Mouse (Mus musculus) macrophage (primary cell): ENCODE data around the gene Zfp580. TPM values are rescaled to one million over a fixed set of nuclear protein-coding genes. Genes with fewer than 3 reads are reported as not detected.
A peak's percentile ranks its signal among the peaks of the same experiment; 100 is the strongest.

ENCODE experiments used
- H3K27ac ChIP-seq: fragments of 350-480 bp; formaldehyde crosslinking; 2 replicates; pipeline ENCODE4 v1.9.0; 2021
- H3K36me3 ChIP-seq: fragments of 350-480 bp; formaldehyde crosslinking; 2 replicates; pipeline ENCODE4 v1.9.0; 2021; ENCODE audit errors: inconsistent target
- H3K4me3 ChIP-seq: fragments of 350-480 bp; formaldehyde crosslinking; 2 replicates; pipeline ENCODE4 v1.9.0; 2021; ENCODE audit errors: inconsistent target
- H3K79me2 ChIP-seq: fragments of 350-480 bp; formaldehyde crosslinking; 2 replicates; pipeline ENCODE4 v1.9.0; 2021; ENCODE audit errors: inconsistent target
- WGBS: methylation state at CpG from one replicate; pipeline ENCODE4 v1.1.7; 2026; ENCODE audit warnings: inconsistent platforms; ENCODE audit not compliant: missing documents; 5-methylcytosine and 5-hydroxymethylcytosine counted together
- polyA plus RNA-seq: library from polyadenylated mRNA; stranded (reverse); fragments of 250-400 nt; gene quantifications from 3 replicates; pipeline ENCODE4 v1.2.4, GENCODE M21; 2018; ENCODE audit warnings: inconsistent platforms

The Zfp580 gene
- polyA plus RNA-seq, 1 experiment from 2014 or later = 2.0 TPM

DNA sequence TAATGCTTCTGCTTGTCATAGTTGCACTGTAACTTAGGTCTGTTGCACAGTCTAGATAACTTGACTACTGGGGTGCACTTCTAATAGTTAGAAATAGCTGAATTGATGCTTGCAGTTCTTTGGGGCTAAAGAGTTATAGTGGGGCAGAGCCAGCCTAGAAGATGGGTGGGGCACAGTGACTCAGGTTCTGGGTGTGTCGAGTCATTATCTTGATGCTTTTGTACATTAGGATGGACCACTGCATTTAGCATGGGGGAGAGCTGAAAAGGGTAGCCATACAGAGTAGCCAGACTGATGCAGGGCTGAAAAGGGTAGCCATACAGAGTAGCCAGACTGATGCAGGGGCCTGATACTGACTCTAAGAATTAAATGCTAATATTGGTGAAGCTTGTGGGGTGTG, 22.2 kb downstream of the Zfp580 start:
- WGBS = 83% methylated on average over 1 of the region's 1 CpGs

DNA sequence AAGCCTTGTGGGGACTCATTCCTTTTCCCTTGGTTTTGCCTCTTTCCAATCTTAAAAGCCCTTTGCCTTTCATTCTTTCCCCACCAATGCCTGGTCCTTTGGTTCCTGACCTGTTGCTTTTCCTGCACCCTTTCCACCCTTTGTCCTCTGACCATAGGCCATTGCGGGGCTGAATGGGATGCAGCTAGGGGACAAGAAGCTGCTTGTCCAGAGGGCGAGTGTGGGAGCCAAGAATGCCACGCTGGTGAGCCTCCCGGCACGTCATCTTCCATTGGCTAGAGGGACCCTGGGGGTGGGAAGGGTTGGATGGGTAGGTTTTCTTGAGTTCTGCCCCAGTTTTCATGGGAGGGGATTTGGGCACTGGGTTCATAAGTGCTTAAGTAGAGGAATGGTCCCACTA, 23.6 kb downstream of the Zfp580 start:
- WGBS = 94% methylated on average over 3 of the region's 5 CpGs

More for the DNA sequence above, 22.2 kb downstream of the Zfp580 start:
- H3K4me3 ChIP-seq = no peak overlapping the region
- no peak overlapping the region for H3K27ac ChIP-seq
- peaks cover 71% of the 10 kb centered on the region for H3K36me3 ChIP-seq
- H3K79me2 ChIP-seq = peaks cover 98% of the 10 kb centered on the region

GRCm38 (mm10) chr7:5076931-5077330, 25.6 kb downstream of the Zfp580 start:
- 94% methylated on average over 2 of the region's 2 CpGs for WGBS
- H3K4me3 ChIP-seq = no peak overlapping the region
- H3K36me3 ChIP-seq = peaks cover 41% of the 10 kb centered on the region
- H3K27ac ChIP-seq = peak overlapping the region; percentile 52
- peaks cover 86% of the 10 kb centered on the region for H3K79me2 ChIP-seq

More for the DNA sequence above, 23.6 kb downstream of the Zfp580 start:
- Histone ChIP-seq H3K79me2 (peaks cover 90% of the 10 kb centered on the region), H3K4me3 (no peak overlapping the region), H3K36me3 (peaks cover 59% of the 10 kb centered on the region), H3K27ac (no peak overlapping the region)

DNA sequence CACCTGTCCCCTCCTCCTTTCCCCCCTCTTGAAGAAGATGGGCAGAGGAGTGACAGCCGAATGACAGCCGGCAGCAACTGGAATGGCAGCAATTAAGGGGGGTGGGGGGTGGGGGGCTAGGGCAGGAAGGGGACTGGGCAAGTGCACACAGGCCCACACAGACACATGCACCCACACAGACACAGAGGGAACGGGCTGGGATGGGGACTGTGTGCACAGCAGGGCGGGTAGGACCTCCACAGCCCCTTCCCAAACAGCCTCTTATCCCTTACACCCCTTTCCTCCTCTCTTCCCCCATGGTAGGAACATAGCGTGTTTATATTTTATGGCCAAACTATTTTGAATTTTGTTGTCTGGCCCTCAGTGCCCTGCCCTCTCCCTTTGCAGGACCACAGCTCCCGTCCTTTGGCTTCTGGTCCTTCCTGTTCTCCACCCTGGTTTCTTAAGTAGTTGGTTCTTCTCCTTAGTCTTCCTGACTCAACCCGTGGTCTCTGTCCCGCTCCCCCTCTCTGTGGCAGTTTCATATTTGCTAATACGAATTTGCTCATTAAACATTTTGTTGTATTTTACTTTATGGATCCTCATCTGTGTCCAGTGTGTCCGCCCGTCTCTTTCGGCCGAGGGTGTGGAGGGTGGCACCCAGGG, 28.1 kb downstream of the Zfp580 start:
- peaks cover 22% of the 10 kb centered on the region; the same call in 1 of the 2 replicates for H3K36me3 ChIP-seq
- peaks cover 79% of the 10 kb centered on the region for H3K79me2 ChIP-seq
- WGBS = 34% methylated on average over 7 of the region's 13 CpGs
- H3K4me3 ChIP-seq = peak overlapping the region; percentile 15; the same call in 1 of the 2 replicates
- peak overlapping the region; percentile 62 for H3K27ac ChIP-seq

GRCm38 (mm10) chr7:5080010-5080751, 28.8 kb downstream of the Zfp580 start, which contains the start of gene Epn1:
Epn1 (plus strand) TSS chr7:5080235.
- peak within 1 kb of the TSS; percentile 92 for H3K4me3 ChIP-seq
- peak within 1 kb of the TSS; percentile 89 for H3K27ac ChIP-seq
- WGBS = under 1% methylated on average over 61 of the region's 81 CpGs
- peaks cover 79% of the 10 kb centered on the region for H3K79me2 ChIP-seq
- peaks cover 20% of the 10 kb centered on the region; the same call in 1 of the 2 replicates for H3K36me3 ChIP-seq

DNA sequence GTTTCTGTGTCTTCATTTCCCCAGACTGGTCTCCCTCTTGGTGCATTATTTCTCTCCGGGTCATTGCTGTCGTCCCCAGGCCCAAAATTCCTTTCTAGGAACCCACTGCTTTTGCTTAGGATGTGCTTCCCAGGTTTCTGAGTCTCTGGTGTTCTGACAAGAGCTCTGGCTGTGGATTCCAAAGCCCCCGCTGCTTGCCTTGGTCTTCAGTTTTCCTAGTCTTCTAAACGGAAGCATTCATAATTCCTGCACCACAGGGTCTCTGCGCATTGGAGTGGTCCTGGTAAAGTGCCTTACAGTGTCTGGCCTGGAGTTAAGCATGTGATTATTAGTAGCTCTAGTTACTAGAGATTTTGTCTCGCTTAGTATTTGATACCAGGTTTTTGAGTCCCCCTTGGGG, 29.5 kb downstream of the Zfp580 start:
- H3K79me2 ChIP-seq = peaks cover 80% of the 10 kb centered on the region
- H3K4me3 ChIP-seq = peak overlapping the region; percentile 92
- 17% methylated on average over 6 of the region's 6 CpGs for WGBS
- peaks cover 20% of the 10 kb centered on the region; the same call in 1 of the 2 replicates for H3K36me3 ChIP-seq
- H3K27ac ChIP-seq = peak overlapping the region; percentile 89

DNA sequence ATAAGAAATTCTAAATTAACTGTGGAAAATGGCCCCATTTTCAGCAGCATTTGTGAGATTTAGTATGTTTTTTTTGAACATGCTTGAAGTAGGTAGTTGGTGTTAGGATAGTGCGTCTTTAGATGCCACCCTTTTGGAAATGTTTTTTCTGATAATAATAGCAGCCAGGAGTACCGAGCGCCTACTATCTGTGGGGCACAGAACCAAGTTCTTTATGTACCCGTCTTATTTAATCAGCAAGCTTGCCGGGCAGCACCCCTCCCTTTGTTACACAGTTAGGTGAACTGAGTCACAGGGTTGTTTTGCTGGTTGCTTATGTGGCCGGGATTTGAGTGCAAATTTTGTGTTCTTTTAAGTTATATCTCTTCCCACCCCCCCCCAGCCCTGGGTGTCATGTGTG, 29.9 kb downstream of the Zfp580 start:
- peak overlapping the region; percentile 89 for H3K27ac ChIP-seq
- H3K4me3 ChIP-seq = peak overlapping the region; percentile 92
- WGBS = 75% methylated on average over 6 of the region's 6 CpGs

DNA sequence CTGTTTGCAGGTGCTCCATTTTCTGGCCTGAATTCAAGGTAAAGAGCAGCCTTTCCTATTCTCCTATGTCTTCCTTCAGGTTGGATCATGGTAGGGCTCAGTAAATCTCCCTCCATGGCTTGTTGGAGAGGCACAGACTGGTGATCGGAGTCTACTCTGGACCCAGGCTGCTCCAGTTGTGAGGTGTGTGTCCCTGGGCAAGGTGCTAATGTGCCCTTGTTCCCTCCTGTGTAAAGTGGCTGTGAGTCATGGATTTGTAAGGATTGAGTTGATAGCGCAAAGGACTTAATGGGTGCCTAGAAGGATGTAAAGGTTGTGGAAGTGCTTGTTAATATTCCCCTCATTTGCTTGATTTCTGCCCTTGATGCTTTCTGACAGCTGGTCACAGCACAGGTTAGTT, 30.6 kb downstream of the Zfp580 start:
- peaks cover 26% of the 10 kb centered on the region; the same call in 1 of the 2 replicates for H3K36me3 ChIP-seq
- peak overlapping the region; percentile 92; the same call in 1 of the 2 replicates for H3K4me3 ChIP-seq
- H3K27ac ChIP-seq = peak overlapping the region; percentile 89
- peaks cover 81% of the 10 kb centered on the region for H3K79me2 ChIP-seq
- WGBS = 100% methylated on average over 2 of the region's 2 CpGs

More for the DNA sequence above, 29.9 kb downstream of the Zfp580 start:
- peaks cover 24% of the 10 kb centered on the region; the same call in 1 of the 2 replicates for H3K36me3 ChIP-seq
- peaks cover 81% of the 10 kb centered on the region for H3K79me2 ChIP-seq

DNA sequence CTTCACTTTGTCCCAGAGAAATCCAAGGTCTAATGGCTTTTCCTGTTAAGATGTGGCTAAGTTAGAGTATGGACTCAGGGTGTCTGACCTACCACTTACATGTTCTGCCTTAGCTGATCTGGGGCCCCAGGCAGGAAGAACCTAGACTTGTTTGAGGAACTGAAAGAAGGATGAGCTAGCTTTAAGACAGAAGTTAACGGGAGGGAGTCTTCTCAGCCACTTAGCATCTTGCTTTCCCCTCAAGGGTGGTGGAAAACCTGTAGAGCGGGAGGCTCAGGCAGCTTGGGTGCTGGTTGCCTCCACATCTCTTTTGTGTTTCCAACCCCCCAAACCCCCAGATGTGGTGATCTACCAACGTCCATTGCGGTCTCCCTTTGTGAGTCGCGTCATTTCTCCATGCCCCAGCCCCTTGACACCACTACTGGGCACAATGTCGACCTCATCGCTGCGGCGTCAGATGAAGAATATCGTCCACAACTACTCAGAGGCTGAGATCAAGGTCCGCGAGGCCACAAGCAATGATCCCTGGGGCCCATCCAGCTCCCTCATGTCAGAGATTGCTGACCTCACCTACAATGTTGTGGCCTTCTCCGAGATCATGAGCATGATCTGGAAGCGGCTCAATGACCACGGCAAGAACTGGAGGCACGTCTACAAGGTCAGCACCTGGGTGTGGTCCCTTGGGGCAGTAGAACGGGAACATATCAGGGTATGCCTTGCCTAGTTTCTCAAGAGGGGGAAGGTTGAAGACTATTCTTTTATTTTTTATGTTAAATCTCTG, 32.2 kb downstream of the Zfp580 start:
- Histone ChIP-seq H3K4me3 (no peak overlapping the region; the same call in 1 of the 2 replicates), H3K27ac (peak overlapping the region; percentile 89), H3K79me2 (peaks cover 81% of the 10 kb centered on the region), H3K36me3 (peaks cover 17% of the 10 kb centered on the region; the same call in 1 of the 2 replicates)
- WGBS = 73% methylated on average over 18 of the region's 18 CpGs

DNA sequence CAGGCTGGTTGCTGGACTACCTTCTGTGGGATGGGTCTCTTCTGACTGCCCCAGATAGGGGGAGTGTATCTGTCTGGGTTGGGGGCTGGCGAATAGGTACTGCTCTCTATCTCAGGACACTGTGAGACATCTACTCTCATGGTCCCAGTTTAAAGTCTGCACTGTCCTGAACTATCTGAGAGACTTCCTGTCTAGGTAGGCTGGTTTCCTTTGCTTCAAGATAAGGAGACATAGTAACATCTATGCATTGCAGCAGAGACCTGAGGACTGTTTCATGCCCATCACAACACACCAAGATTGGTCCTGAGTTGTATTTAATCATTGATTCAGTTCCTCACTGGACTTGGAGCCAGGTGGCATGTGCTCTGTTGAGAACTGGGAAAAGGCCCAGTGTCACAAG, 34.2 kb downstream of the Zfp580 start:
- 100% methylated on average over 1 of the region's 1 CpGs for WGBS

DNA sequence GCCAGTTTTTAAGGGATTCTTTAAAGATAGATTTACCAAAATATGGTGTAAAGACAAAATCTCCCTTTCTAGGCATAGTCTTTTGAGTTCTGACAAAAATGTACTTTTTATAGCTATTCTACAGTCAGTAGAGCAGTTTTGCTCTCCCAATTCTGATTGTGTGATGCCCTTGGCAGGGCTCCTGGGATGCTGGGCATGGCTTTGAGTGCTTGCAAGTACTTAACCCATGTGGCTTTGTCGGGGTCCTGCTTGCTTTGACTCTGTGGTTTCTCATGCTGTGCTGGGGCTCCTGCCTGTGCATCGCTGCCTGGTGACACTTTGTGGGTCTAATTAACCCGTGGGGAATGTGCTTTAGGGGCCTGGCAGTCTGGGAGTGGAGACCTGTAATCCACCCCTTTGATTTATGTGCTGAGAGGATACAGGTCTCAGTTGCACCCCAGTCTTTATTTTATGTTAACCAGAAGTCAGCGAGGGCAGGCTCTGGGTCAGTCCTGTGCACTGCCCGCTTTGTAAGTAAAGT, 35.6 kb downstream of the Zfp580 start:
- Histone ChIP-seq H3K36me3 (peaks cover 45% of the 10 kb centered on the region), H3K27ac (no peak overlapping the region), H3K4me3 (no peak overlapping the region), H3K79me2 (peaks cover 93% of the 10 kb centered on the region)
- WGBS = 87% methylated on average over 5 of the region's 5 CpGs

More for the DNA sequence above, 34.2 kb downstream of the Zfp580 start:
- peaks cover 32% of the 10 kb centered on the region; the same call in 1 of the 2 replicates for H3K36me3 ChIP-seq
- H3K79me2 ChIP-seq = peaks cover 93% of the 10 kb centered on the region
- no peak overlapping the region for H3K4me3 ChIP-seq
- no peak overlapping the region for H3K27ac ChIP-seq

DNA sequence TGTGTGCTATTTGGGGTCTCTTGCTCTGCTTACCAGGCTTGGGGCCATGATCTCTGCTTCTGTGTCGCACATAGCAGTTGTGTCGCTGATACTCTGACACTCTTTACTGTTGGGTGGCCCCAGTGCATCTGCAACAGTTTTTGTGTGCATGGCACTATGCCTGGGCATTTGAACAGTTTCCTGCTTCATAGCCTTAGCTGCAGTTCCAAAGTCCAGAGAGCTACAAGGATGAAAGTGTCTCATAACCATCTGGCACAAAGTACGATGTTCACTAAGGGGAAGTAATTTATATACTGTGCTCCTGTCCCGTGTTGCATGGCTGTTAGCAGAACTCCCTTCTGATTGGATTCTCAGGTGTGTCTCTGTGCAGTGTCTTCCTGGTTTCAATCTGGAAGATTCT, 36.5 kb downstream of the Zfp580 start:
- WGBS = 79% methylated on average over 4 of the region's 4 CpGs
- Histone ChIP-seq H3K36me3 (peaks cover 54% of the 10 kb centered on the region), H3K4me3 (no peak overlapping the region), H3K27ac (no peak overlapping the region), H3K79me2 (peaks cover 95% of the 10 kb centered on the region)

DNA sequence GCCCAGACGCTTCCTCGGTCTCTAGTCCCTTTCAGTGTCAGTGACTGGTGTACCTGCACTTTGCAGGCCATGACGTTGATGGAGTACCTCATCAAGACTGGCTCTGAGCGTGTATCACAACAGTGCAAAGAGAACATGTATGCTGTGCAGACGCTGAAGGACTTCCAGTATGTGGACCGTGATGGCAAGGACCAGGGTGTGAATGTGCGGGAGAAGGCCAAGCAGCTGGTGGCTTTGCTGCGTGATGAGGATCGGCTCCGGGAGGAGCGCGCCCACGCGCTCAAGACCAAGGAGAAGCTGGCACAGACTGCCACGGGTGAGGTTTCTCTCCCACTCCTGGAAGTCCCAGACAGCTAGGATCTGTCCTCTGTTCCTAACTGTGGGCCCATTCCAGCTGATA, 38.5 kb downstream of the Zfp580 start:
- Histone ChIP-seq H3K79me2 (peaks cover 99% of the 10 kb centered on the region), H3K4me3 (no peak overlapping the region), H3K27ac (no peak overlapping the region), H3K36me3 (peaks cover 67% of the 10 kb centered on the region)
- WGBS = 96% methylated on average over 15 of the region's 15 CpGs
